Mouse (Mus musculus): ENCODE results near the gene AY761185.
"Not testable (repeated sequence)": the region's sequence is repeated elsewhere in the genome, so short reads cannot be mapped to it uniquely, and the experiment has no call there.

AY761185 gene

GRCm38 (mm10) chr8:20944610-20945009 lies at the start of gene AY761185:
TSS of gene AY761185 (minus strand) at chr8:20944710.
- no peak for DNase-seq

- not testable (repeated sequence) for DNase-seq
Measured at GRCm38 (mm10) chr8:20994042-20994441, 49.5 kb upstream of the AY761185 start.

GRCm38 (mm10) chr8:20979846-20980245 lies 35.3 kb upstream of the AY761185 start:
- no peak for DNase-seq

- no peak for DNase-seq
Measured at GRCm38 (mm10) chr8:20964531-20964930, 20.0 kb upstream of the AY761185 start.

- no peak for DNase-seq
Measured at GRCm38 (mm10) chr8:20921971-20922370, 22.5 kb downstream of the AY761185 start, which contains the start of gene Gm6040. TSS of gene Gm6040 (minus strand) at chr8:20922071.

GRCm38 (mm10) chr8:20912288-20912687 lies 32.2 kb downstream of the AY761185 start:
- no peak for DNase-seq

- DNase-seq = no peak
Measured at GRCm38 (mm10) chr8:20908256-20908655, 36.3 kb downstream of the AY761185 start.

GRCm38 (mm10) chr8:20907119-20907518 lies 37.4 kb downstream of the AY761185 start:
- DNase-seq = no peak

- DNase-seq = no peak
Measured at GRCm38 (mm10) chr8:20902527-20902926, 42.0 kb downstream of the AY761185 start, which contains the start of gene Gm15056. TSS of gene Gm15056 (minus strand) at chr8:20902627.

All from cerebellum, adult 11 months (tissue).